Mouse (Mus musculus) liver, adult 2 months (tissue): Measurements from ENCODE around the gene Keap1.

Experiments
- CTCF ChIP-seq: fragments of 200-500 bp; IDR thresholded peaks from 2 replicates; pipeline ENCODE4 v1.5.1; 2011; ENCODE audit warnings: low read depth, low read length, control low read depth
- POLR2A ChIP-seq: fragments of 200-500 bp; IDR thresholded peaks from 2 replicates; pipeline ENCODE4 v1.6.1; 2011; ENCODE audit warnings: low read length, control low read depth; ENCODE audit not compliant: insufficient read depth; ENCODE audit errors: extremely low read depth

DNA sequence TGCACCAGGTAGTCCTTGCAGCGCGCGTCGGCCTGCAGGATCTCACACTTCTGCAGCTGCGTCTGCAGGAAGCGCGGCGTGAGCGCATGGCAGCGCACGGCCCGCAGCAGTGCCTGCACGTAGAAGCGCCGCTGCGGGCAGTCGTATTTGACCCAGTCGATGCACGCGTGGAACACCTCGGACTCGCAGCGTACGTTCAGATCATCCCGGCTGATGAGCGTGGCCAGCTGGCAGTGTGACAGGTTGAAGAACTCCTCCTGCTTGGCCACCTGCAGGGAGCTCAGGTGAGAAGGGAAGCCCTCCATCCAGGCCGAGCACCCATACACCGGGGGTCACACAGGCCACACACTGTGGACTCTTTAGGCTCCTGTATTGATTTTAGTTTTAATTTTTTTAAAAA, 5.4 kb downstream of the Keap1 start:
- TF ChIP-seq POLR2A, result no peak
- no peak for TF ChIP-seq CTCF
